Comparison of ENCODE assay signal across 19 mouse cellular contexts in the genomic region with DNA sequence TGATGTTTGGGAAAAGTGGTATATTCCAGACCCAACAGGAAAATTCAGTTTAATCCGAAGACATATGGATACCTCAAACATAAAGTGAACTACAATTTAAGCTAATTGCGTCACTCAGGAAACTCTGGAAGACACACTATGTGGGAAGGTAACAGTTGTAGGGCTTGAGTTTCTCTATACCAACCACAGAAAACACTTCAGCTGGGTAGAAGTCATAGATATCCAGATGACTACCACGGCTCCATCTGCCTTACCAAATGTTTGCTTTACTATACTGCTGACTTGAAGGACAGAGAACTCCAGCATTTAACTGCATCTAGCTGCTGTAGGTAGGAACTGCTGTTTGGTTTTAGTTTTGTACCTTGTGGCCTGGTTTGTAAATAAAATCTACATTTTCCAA.
"Had no signal": no experiment of that assay in that cellular context is flagged by ENCODE, and none has a peak within 500 bp of the region (broad histone marks: within the 10 kb centered on the region; RNA-seq: fewer than 3 reads in every experiment).

No protein-coding gene starts in this region.

- ATAC-seq: midbrain, embryonic 15.5 days had no signal

- H3K4me1 ChIP-seq: lung, embryonic 15.5 days; midbrain, embryonic 12.5 days; midbrain, embryonic 15.5 days; neural tube, embryonic 12.5 days; neural tube, embryonic 15.5 days had no signal

- H3K9ac ChIP-seq: liver, embryonic 14.5 days; lung, embryonic 15.5 days; midbrain, embryonic 12.5 days; midbrain, embryonic 15.5 days; neural tube, embryonic 12.5 days; neural tube, embryonic 15.5 days had no signal

- H3K4me3 ChIP-seq: left cerebral cortex, adult 2 months; lung, embryonic 15.5 days; megakaryocyte, embryonic 14.5 days; midbrain, embryonic 12.5 days; midbrain, embryonic 15.5 days; neural tube, embryonic 12.5 days; neural tube, embryonic 15.5 days had no signal

- H3K9me3 ChIP-seq: lung, embryonic 15.5 days; megakaryocyte, embryonic 14.5 days; midbrain, embryonic 12.5 days; midbrain, embryonic 15.5 days; neural tube, embryonic 12.5 days; neural tube, embryonic 15.5 days had no signal

- DNase-seq: kidney, adult 18-20 months; kidney, adult 9 months; kidney, postnatal 14 days; kidney, postnatal 4 days; layer of hippocampus, postnatal 36 days; lung, adult 18-20 months; lung, postnatal 10 days; lung, postnatal 36 days; thymus, adult 2 months; thymus, postnatal 14 days; thymus, postnatal 4 days had no signal

- H3K27ac ChIP-seq: left cerebral cortex, adult 2 months; liver, embryonic 14.5 days; lung, embryonic 15.5 days; midbrain, embryonic 12.5 days; midbrain, embryonic 15.5 days; neural tube, embryonic 12.5 days; neural tube, embryonic 15.5 days had no signal

- H3K27me3 ChIP-seq: lung, embryonic 15.5 days; megakaryocyte, embryonic 14.5 days; midbrain, embryonic 12.5 days; midbrain, embryonic 15.5 days; neural tube, embryonic 12.5 days; neural tube, embryonic 15.5 days had no signal

- H3K4me2 ChIP-seq: lung, embryonic 15.5 days; midbrain, embryonic 12.5 days; midbrain, embryonic 15.5 days; neural tube, embryonic 12.5 days; neural tube, embryonic 15.5 days had no signal
